9 mouse cellular contexts compared by ENCODE assay signal in the genomic region with DNA sequence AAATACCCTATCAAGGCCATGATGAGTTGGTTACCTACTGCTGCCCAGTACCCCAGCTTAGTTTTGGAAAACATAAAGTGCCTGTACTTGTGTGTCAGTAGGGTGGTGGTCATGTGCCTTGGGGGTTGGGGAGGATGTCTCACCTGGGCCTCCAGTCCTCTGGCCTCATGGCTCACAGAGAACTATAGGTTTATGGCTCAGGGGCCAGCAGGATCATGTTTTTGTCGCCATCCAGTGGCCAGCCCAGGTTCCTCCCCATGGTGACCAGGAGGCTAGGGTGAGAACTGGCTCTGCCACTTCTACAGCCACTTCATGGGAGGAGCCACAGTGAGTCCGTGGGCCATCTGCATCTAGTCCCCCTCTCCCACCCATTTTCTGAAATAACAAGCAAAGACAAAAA. TPM values are rescaled to one million over a fixed set of nuclear protein-coding genes. Genes with fewer than 3 reads are reported as not detected.
DNase-seq lines count a peak whose midpoint lies in the region; ATAC-seq lines count a peak whose summit lies in the region.
"Had no signal": no experiment of that assay in that cellular context is flagged by ENCODE, and none has a peak within 500 bp of the region (broad histone marks: within the 10 kb centered on the region; RNA-seq: fewer than 3 reads in every experiment).

No protein-coding gene starts in this region.

- WGBS in embryonic facial prominence, embryonic 10.5 days = 28% methylated on average over 2 of the region's 2 CpGs
- 17% methylated on average over 2 of the region's 2 CpGs for WGBS in stomach, embryonic 15.5 days

- peaks cover 100% of the 10 kb centered on the region for H3K36me3 ChIP-seq in embryonic facial prominence, embryonic 10.5 days (replicated peaks)
- peaks cover 29% of the 10 kb centered on the region for H3K36me3 ChIP-seq in stomach, embryonic 15.5 days

- H3K9me3 ChIP-seq in embryonic facial prominence, embryonic 10.5 days = no peaks in the 10 kb centered on the region
- no peaks in the 10 kb centered on the region for H3K9me3 ChIP-seq in stomach, embryonic 15.5 days
- H3K9me3 ChIP-seq: heart, embryonic 13.5 days had no signal

- H3K4me3 ChIP-seq in embryonic facial prominence, embryonic 10.5 days = no peak overlapping the region
- H3K4me3 ChIP-seq in stomach, embryonic 15.5 days (replicated peaks) = no peak overlapping the region
- H3K4me3 ChIP-seq: heart, embryonic 13.5 days had no signal

- peak; percentile 43 to 44; a peak in 2 of 4 replicates for ATAC-seq in hematopoietic stem cell, adult 5-6 weeks (replicated peaks in 1 of 2; ENCODE audit: insufficient read depth in 1 of 2, low FRiP score in 2 of 2, low TSS enrichment in 1 of 2, low read depth in 1 of 2, poor library complexity in 2 of 2, severe bottlenecking in 2 of 2)
- peak; percentile 46 for ATAC-seq in megakaryocyte-erythroid progenitor cell, adult 5-6 weeks (replicated peaks; ENCODE audit: low FRiP score, low TSS enrichment, poor library complexity, severe bottlenecking)
- peak; percentile 66; the same call in 1 of the 2 replicates for ATAC-seq in stomach, embryonic 15.5 days (ENCODE audit: insufficient read depth, low FRiP score, low read depth)

- DNase-seq in cerebellum, adult 18-20 months = peak; percentile 45 to 48
- DNase-seq in cerebellum, adult 11-12 months = no peak
- peak; percentile 40 for DNase-seq in ZHBTc4 (ENCODE audit: low read depth, low spot score)
- DNase-seq in embryonic facial prominence, embryonic 10.5 days (ENCODE audit: low spot score) = peak; percentile 57
- peak; percentile 48 to 69 for DNase-seq in left cerebral cortex, postnatal 25 days (ENCODE audit: low spot score in 2 of 2)

- no peak overlapping the region for H3K4me2 ChIP-seq in stomach, embryonic 15.5 days
- H3K4me2 ChIP-seq: heart, embryonic 13.5 days had no signal

- peaks cover 3% of the 10 kb centered on the region; the same call in 1 of the 2 replicates for H3K4me1 ChIP-seq in embryonic facial prominence, embryonic 10.5 days
- H3K4me1 ChIP-seq in stomach, embryonic 15.5 days = 0 out of 2 replicates have a peak, but pooled peaks cover 5% of the 10 kb centered on the region

- intact Hi-C loops in left cerebral cortex, postnatal 25 days (cut with DNase I) = loop anchor here (1.0 to 5.0 kb wide), 2 partner anchors 39 to 108 kb away; no protein-coding TSS in a partner anchor

- no peak overlapping the region for H3K27ac ChIP-seq in embryonic facial prominence, embryonic 10.5 days (replicated peaks)
- H3K27ac ChIP-seq in stomach, embryonic 15.5 days = no peak overlapping the region
- H3K27ac ChIP-seq: heart, embryonic 13.5 days had no signal

- H3K27me3 ChIP-seq in embryonic facial prominence, embryonic 10.5 days (replicated peaks; ENCODE audit: low read depth, poor library complexity, severe bottlenecking) = no peaks in the 10 kb centered on the region
- H3K27me3 ChIP-seq in stomach, embryonic 15.5 days (replicated peaks) = no peaks in the 10 kb centered on the region
- H3K27me3 ChIP-seq: heart, embryonic 13.5 days had no signal

- H3K9ac ChIP-seq in stomach, embryonic 15.5 days = no peak overlapping the region
- H3K9ac ChIP-seq: heart, embryonic 13.5 days had no signal

RNA-seq across cellular contexts. Expression of gene Hgfac, which starts 16.3 kb away (rescaled TPM):
- polyA plus RNA-seq in embryonic facial prominence, embryonic 10.5 days (2016; fragmentation: Nextera tagmentation; extraction: Ambion mirVana) = 0.08 and 0.82 TPM in 2 replicates
- 2.9 and 6.1 TPM in 2 replicates for total RNA-seq in hematopoietic stem cell, adult 5-6 weeks (2017)
- total RNA-seq in left cerebral cortex, postnatal 25 days (2021) = 1 to 10 TPM; 1.1 TPM
- not detected in 2 replicates for total RNA-seq in megakaryocyte-erythroid progenitor cell, adult 5-6 weeks (2014; fragmentation: Nextera tagmentation)
- 1.7 and 2.3 TPM in 2 replicates for total RNA-seq in megakaryocyte-erythroid progenitor cell, adult 5-6 weeks (2017)
- polyA plus RNA-seq in stomach, embryonic 15.5 days (2015; fragmentation: Nextera tagmentation; extraction: Ambion mirVana) = 5.2 and 9.3 TPM in 2 replicates

RNA-seq across cellular contexts. Expression of gene Dok7, which starts 31.6 kb away (rescaled TPM):
- 0.34 and 0.35 TPM in 2 replicates for polyA plus RNA-seq in embryonic facial prominence, embryonic 10.5 days (2016; fragmentation: Nextera tagmentation; extraction: Ambion mirVana)
- total RNA-seq in hematopoietic stem cell, adult 5-6 weeks (2017) = 0.31 TPM in 1 of 2 replicates, not detected in the other
- 10 to 100 TPM; 19.6 to 20.0 TPM for total RNA-seq in left cerebral cortex, postnatal 25 days (2021)
- not detected in 2 replicates for total RNA-seq in megakaryocyte-erythroid progenitor cell, adult 5-6 weeks (2014; fragmentation: Nextera tagmentation)
- total RNA-seq in megakaryocyte-erythroid progenitor cell, adult 5-6 weeks (2017) = not detected in 2 replicates
- polyA plus RNA-seq in stomach, embryonic 15.5 days (2015; fragmentation: Nextera tagmentation; extraction: Ambion mirVana) = 1.8 and 2.1 TPM in 2 replicates

Comparison
In these comparisons a context has a peak if more than half of its experiments do, and no peak if none do; other contexts are left out.
1. RNA of gene Dok7, which starts 31.6 kb away (total RNA-seq): 19.6 to 20.0 TPM in left cerebral cortex, postnatal 25 days; 0.31 TPM in hematopoietic stem cell, adult 5-6 weeks and not detected in megakaryocyte-erythroid progenitor cell, adult 5-6 weeks; every median in the first group is over 10 times any median in the second.
2. Peak in every context shown above with its lines, with median percentiles within 50 percentile points of each other: ATAC-seq.